Mouse (Mus musculus) duodenum, adult 2 months (tissue): ENCODE results near the gene Prdm5. TPM values are rescaled to one million over a fixed set of nuclear protein-coding genes. Genes with fewer than 3 reads are reported as not detected.

Experiments
- polyA plus RNA-seq: library from polyadenylated mRNA; depleted of rRNA; stranded (reverse); fragments of >200 nt; gene quantifications from 2 replicates; pipeline ENCODE4 v1.2.3, GENCODE M21; 2012; ENCODE audit warnings: low replicate concordance; rRNA removed

The Prdm5 gene
- 0.07 and 0.09 TPM in 2 replicates for polyA plus RNA-seq

DNA sequence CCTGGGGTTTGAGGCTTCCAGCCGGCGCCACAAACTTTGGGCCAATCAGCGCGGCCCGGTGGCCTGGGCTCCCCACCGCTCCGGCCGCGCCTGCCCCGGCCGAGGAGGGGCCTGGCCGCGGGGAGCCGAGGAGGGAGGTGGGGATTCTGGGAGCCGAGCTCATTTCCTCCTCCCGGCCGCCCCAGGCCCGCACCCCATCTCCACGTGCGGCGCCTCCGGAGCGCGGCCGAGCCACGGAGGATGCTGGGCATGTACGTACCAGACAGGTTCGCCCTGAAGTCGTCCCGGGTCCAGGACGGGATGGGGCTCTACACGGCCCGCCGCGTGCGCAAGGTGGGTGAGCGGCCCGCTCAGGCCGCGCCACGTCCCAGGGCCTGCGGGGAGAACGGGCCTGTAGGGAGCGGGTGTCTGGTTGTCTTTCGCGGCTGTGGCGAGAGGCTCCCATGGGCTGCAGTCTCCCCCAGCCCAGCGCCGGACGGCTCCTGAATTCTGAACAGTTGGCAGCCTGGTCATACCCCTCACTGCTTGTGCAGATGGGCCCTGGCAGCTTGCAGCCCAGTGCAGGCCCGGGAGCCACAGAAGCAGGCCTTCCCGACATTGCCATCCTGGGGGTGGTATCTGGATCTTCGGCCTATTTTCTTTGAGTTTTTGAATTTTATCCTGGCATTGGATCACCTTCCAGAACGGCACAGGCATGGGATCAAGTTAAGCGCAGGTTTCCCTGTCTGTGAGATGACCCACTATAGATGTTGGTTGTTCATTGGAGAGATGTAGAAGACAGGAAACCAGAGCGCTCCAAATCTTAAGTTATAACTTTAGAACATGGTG is at the start of gene Prdm5:
TSS of gene Prdm5 (plus strand) at position 128 of the 828 bp plus-strand sequence.

DNA sequence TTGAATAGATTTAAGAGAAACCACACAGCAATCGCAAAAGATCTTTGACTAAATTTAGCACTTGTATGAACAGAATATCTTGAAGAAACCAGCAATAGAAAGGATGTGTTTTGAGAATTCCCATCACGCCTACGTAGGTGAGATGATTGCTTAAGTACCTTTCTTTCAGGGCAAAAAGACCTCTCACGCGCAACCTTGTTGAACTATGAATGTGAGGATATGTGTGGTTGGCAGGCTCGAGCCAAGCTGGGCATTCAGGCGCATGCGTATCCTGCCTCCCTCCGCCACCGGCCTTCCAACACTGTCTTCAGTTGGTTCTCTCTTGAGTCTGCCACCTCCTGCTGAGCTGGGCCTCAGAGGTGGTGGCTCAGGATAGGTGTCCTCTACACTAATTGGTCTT is 173.5 kb downstream of the Prdm5 start, which contains the start of gene 4930544G11Rik:
TSS of gene 4930544G11Rik (plus strand) at position 301 of the 400 bp plus-strand sequence.

Other genes starting within 250 kb of the Prdm5 start
- 0.07 and 0.34 TPM in 2 replicates for gene Ndnf, start 107.4 kb upstream of the Prdm5 start, polyA plus RNA-seq
- gene 4930544G11Rik, start 173.6 kb downstream of the Prdm5 start, polyA plus RNA-seq: not detected in 2 replicates